Mouse (Mus musculus) adrenal gland, adult (tissue): ENCODE measurements at regions not wholly inside any gene's neighbourhood (a gene's known extent, or its start where the extent isn't known, plus 50 kb on each side); places are given as distances from the start of the nearest gene placed in this dataset.

Source experiments
- DNase-seq, 2 experiments: peaks; one replicate each; pipeline ENCODE4 v3.0.0; 2022 to 2023; ENCODE audit warnings: low spot score in 1 of 2; ENCODE audit not compliant: inconsistent age in 2 of 2

GRCm38 (mm10) chrX:131145656-131146055 lies 1396.1 kb downstream of the Diaph2 start:
- DNase-seq, result no peak

GRCm38 (mm10) chrX:131150929-131151328 lies 1401.4 kb downstream of the Diaph2 start:
- DNase-seq, result peak in 1 of 2 experiments; percentile 27
